Mouse (Mus musculus): ENCODE results near the gene Dusp10. TPM values are rescaled to one million over a fixed set of nuclear protein-coding genes. Genes with fewer than 3 reads are reported as not detected.

Gene Dusp10
- polyA plus RNA-seq, 1 experiment from 2014 or later, result 18.6 TPM

GRCm38 (mm10) chr1:184032682-184033389, 19.7 kb downstream of the Dusp10 start:
- peaks cover 21% of the 10 kb centered on the region; the same call in 1 of the 2 replicates for H3K4me1 ChIP-seq
- H3K27ac ChIP-seq (replicated peaks), result peak overlapping the region; percentile 97
- H3K9me3 ChIP-seq (replicated peaks), result no peaks in the 10 kb centered on the region
- H3K4me2 ChIP-seq (replicated peaks), result peak overlapping the region; percentile 91
- H3K9ac ChIP-seq, result peak overlapping the region; percentile 87
- peak overlapping the region; percentile 72 for H3K4me3 ChIP-seq (replicated peaks)
- no peak for ATAC-seq (ENCODE audit: insufficient number of reproducible peaks, low FRiP score, low TSS enrichment, low read depth)
- peaks cover 6% of the 10 kb centered on the region; the same call in 1 of the 2 replicates for H3K36me3 ChIP-seq
- no peaks in the 10 kb centered on the region for H3K27me3 ChIP-seq
- 29% methylated on average over 19 of the region's 19 CpGs for WGBS

GRCm38 (mm10) chr1:184033390-184034010, 20.4 kb downstream of the Dusp10 start:
- peak; percentile 81 for ATAC-seq (ENCODE audit: insufficient number of reproducible peaks, low FRiP score, low TSS enrichment, low read depth)
- peak overlapping the region; percentile 91 for H3K4me2 ChIP-seq (replicated peaks)
- WGBS, result under 1% methylated on average over 54 of the region's 63 CpGs
- peak overlapping the region; percentile 87 for H3K9ac ChIP-seq
- H3K36me3 ChIP-seq, result peaks cover 6% of the 10 kb centered on the region; the same call in 1 of the 2 replicates
- H3K27ac ChIP-seq (replicated peaks), result peak overlapping the region; percentile 97
- peak overlapping the region; percentile 72 for H3K4me3 ChIP-seq (replicated peaks)
- peaks cover 21% of the 10 kb centered on the region; the same call in 1 of the 2 replicates for H3K4me1 ChIP-seq
- no peaks in the 10 kb centered on the region for H3K27me3 ChIP-seq
- no peaks in the 10 kb centered on the region for H3K9me3 ChIP-seq (replicated peaks)

GRCm38 (mm10) chr1:184034011-184034557, 21.0 kb downstream of the Dusp10 start, which contains the start of gene 1700056E22Rik:
Gene 1700056E22Rik, minus strand, starts transcription at chr1:184034301.
- no peaks in the 10 kb centered on the region for H3K27me3 ChIP-seq
- H3K9ac ChIP-seq, result peak within 1 kb of the TSS; percentile 87
- H3K9me3 ChIP-seq (replicated peaks), result no peaks in the 10 kb centered on the region
- peak within 1 kb of the TSS; percentile 97 for H3K27ac ChIP-seq (replicated peaks)
- H3K4me1 ChIP-seq, result peaks cover 21% of the 10 kb centered on the region; the same call in 1 of the 2 replicates
- H3K4me2 ChIP-seq (replicated peaks), result peak within 1 kb of the TSS; percentile 91
- 0% methylated on average over 38 of the region's 38 CpGs for WGBS
- peak within 1 kb of the TSS; percentile 72 for H3K4me3 ChIP-seq (replicated peaks)
- ATAC-seq (ENCODE audit: insufficient number of reproducible peaks, low FRiP score, low TSS enrichment, low read depth), result peak; percentile 100
- H3K36me3 ChIP-seq, result peaks cover 6% of the 10 kb centered on the region; the same call in 1 of the 2 replicates

- Histone ChIP-seq H3K9ac (peak overlapping the region; percentile 28), H3K4me1 (peaks cover 21% of the 10 kb centered on the region; the same call in 1 of the 2 replicates), H3K4me2 (replicated peaks) (peak overlapping the region; percentile 91), H3K27me3 (no peaks in the 10 kb centered on the region), H3K4me3 (replicated peaks) (peak overlapping the region; percentile 72), H3K36me3 (peaks cover 6% of the 10 kb centered on the region; the same call in 1 of the 2 replicates), H3K9me3 (replicated peaks) (no peaks in the 10 kb centered on the region), H3K27ac (replicated peaks) (peak overlapping the region; percentile 97)
- no peak for ATAC-seq (ENCODE audit: insufficient number of reproducible peaks, low FRiP score, low TSS enrichment, low read depth)
- WGBS, result 0% methylated on average over 12 of the region's 12 CpGs
Observed at GRCm38 (mm10) chr1:184034741-184035181, 21.7 kb downstream of the Dusp10 start.

GRCm38 (mm10) chr1:184035346-184035903, 22.3 kb downstream of the Dusp10 start:
- H3K27ac ChIP-seq (replicated peaks), result no peak overlapping the region
- ATAC-seq (ENCODE audit: insufficient number of reproducible peaks, low FRiP score, low TSS enrichment, low read depth), result no peak
- 5% methylated on average over 12 of the region's 12 CpGs for WGBS
- no peaks in the 10 kb centered on the region for H3K9me3 ChIP-seq (replicated peaks)
- H3K9ac ChIP-seq, result peak overlapping the region; percentile 15; the same call in 1 of the 2 replicates
- H3K27me3 ChIP-seq, result no peaks in the 10 kb centered on the region
- H3K36me3 ChIP-seq, result peaks cover 6% of the 10 kb centered on the region; the same call in 1 of the 2 replicates
- peak overlapping the region; percentile 91 for H3K4me2 ChIP-seq (replicated peaks)
- peaks cover 24% of the 10 kb centered on the region; the same call in 1 of the 2 replicates for H3K4me1 ChIP-seq
- peak overlapping the region; percentile 72 for H3K4me3 ChIP-seq (replicated peaks)

- H3K27ac ChIP-seq (replicated peaks), result no peak overlapping the region
- WGBS, result 85% methylated on average over 4 of the region's 4 CpGs
- no peak overlapping the region for H3K4me2 ChIP-seq (replicated peaks)
- H3K9me3 ChIP-seq (replicated peaks), result no peaks in the 10 kb centered on the region
- peaks cover 6% of the 10 kb centered on the region; the same call in 1 of the 2 replicates for H3K36me3 ChIP-seq
- H3K4me1 ChIP-seq, result peaks cover 35% of the 10 kb centered on the region
- no peaks in the 10 kb centered on the region for H3K27me3 ChIP-seq
- H3K4me3 ChIP-seq (replicated peaks), result no peak overlapping the region
- ATAC-seq (ENCODE audit: insufficient number of reproducible peaks, low FRiP score, low TSS enrichment, low read depth), result no peak
- no peak overlapping the region for H3K9ac ChIP-seq
Observed at GRCm38 (mm10) chr1:184037802-184038201, 24.7 kb downstream of the Dusp10 start.

- H3K27me3 ChIP-seq, result no peaks in the 10 kb centered on the region
- peaks cover 6% of the 10 kb centered on the region; the same call in 1 of the 2 replicates for H3K36me3 ChIP-seq
- 89% methylated on average over 10 of the region's 10 CpGs for WGBS
- H3K9ac ChIP-seq, result no peak overlapping the region
- H3K4me3 ChIP-seq (replicated peaks), result no peak overlapping the region
- peaks cover 29% of the 10 kb centered on the region for H3K4me1 ChIP-seq
- no peaks in the 10 kb centered on the region for H3K9me3 ChIP-seq (replicated peaks)
- H3K4me2 ChIP-seq (replicated peaks), result no peak overlapping the region; the same call in 1 of the 2 replicates
- ATAC-seq (ENCODE audit: insufficient number of reproducible peaks, low FRiP score, low TSS enrichment, low read depth), result no peak
- no peak overlapping the region for H3K27ac ChIP-seq (replicated peaks)
Observed at GRCm38 (mm10) chr1:184039301-184039700, 26.2 kb downstream of the Dusp10 start.

GRCm38 (mm10) chr1:184040181-184040580, 27.1 kb downstream of the Dusp10 start:
- ATAC-seq (ENCODE audit: insufficient number of reproducible peaks, low FRiP score, low TSS enrichment, low read depth), result no peak
- Histone ChIP-seq H3K4me2 (replicated peaks) (no peak overlapping the region), H3K4me1 (peaks cover 29% of the 10 kb centered on the region)

GRCm38 (mm10) chr1:184040906-184041305, 27.8 kb downstream of the Dusp10 start:
- H3K4me2 ChIP-seq (replicated peaks), result peak overlapping the region; percentile 34; the same call in 1 of the 2 replicates
- H3K9me3 ChIP-seq (replicated peaks), result no peaks in the 10 kb centered on the region
- H3K36me3 ChIP-seq, result peaks cover 6% of the 10 kb centered on the region; the same call in 1 of the 2 replicates
- H3K4me1 ChIP-seq, result peaks cover 30% of the 10 kb centered on the region
- H3K9ac ChIP-seq, result no peak overlapping the region
- H3K4me3 ChIP-seq (replicated peaks), result no peak overlapping the region
- no peaks in the 10 kb centered on the region for H3K27me3 ChIP-seq
- 58% methylated on average over 1 of the region's 1 CpGs for WGBS
- peak overlapping the region; percentile 25; the same call in 1 of the 2 replicates for H3K27ac ChIP-seq (replicated peaks)
- ATAC-seq (ENCODE audit: insufficient number of reproducible peaks, low FRiP score, low TSS enrichment, low read depth), result no peak

More at GRCm38 (mm10) chr1:184040181-184040580, 27.1 kb downstream of the Dusp10 start:
- no peak overlapping the region for H3K9ac ChIP-seq
- WGBS, result 71% methylated on average over 11 of the region's 11 CpGs
- H3K27ac ChIP-seq (replicated peaks), result no peak overlapping the region
- peaks cover 6% of the 10 kb centered on the region; the same call in 1 of the 2 replicates for H3K36me3 ChIP-seq
- no peak overlapping the region for H3K4me3 ChIP-seq (replicated peaks)
- H3K27me3 ChIP-seq, result no peaks in the 10 kb centered on the region
- no peaks in the 10 kb centered on the region for H3K9me3 ChIP-seq (replicated peaks)

- H3K4me2 ChIP-seq (replicated peaks), result peak overlapping the region; percentile 24
- no peak overlapping the region for H3K9ac ChIP-seq
- H3K27me3 ChIP-seq, result no peaks in the 10 kb centered on the region
- WGBS, result 47% methylated on average over 9 of the region's 9 CpGs
- peaks cover 28% of the 10 kb centered on the region for H3K4me1 ChIP-seq
- H3K36me3 ChIP-seq, result peaks cover 5% of the 10 kb centered on the region; the same call in 1 of the 2 replicates
- H3K27ac ChIP-seq (replicated peaks), result peak overlapping the region; percentile 65; the same call in 1 of the 2 replicates
- no peak overlapping the region for H3K4me3 ChIP-seq (replicated peaks)
- no peaks in the 10 kb centered on the region for H3K9me3 ChIP-seq (replicated peaks)
- ATAC-seq (ENCODE audit: insufficient number of reproducible peaks, low FRiP score, low TSS enrichment, low read depth), result no peak
Observed at GRCm38 (mm10) chr1:184041778-184042573, 28.9 kb downstream of the Dusp10 start.

Measured in embryonic facial prominence, embryonic 15.5 days (tissue).